Mouse (Mus musculus) cerebral cortex, adult 2 months (tissue): ENCODE measurements around the gene Rarg.

Experiments used
- whole genome bisulfite sequencing: fragments of 180-500 bp; shearing (Covaris S2); methylation state at CpG from one replicate; pipeline ENCODE4 v1.1.7; 2018; 5-methylcytosine and 5-hydroxymethylcytosine counted together

Rarg gene

GRCm38 (mm10) chr15:102204674-102205505 is 52.4 kb downstream of the Rarg start, which contains the start of gene Csad:
Gene Csad, minus strand, starts transcription at chr15:102204724.
- 27% methylated on average over 19 of the region's 19 CpGs for WGBS

- 2% methylated on average over 29 of the region's 72 CpGs for WGBS
Observed at GRCm38 (mm10) chr15:102203835-102204381, 53.4 kb downstream of the Rarg start.

GRCm38 (mm10) chr15:102202971-102203834 is 54.1 kb downstream of the Rarg start, which contains the start of gene Zfp740:
Gene Zfp740, plus strand, starts transcription at chr15:102203249.
- under 1% methylated on average over 61 of the region's 68 CpGs for WGBS

GRCm38 (mm10) chr15:102198841-102199240 is 58.5 kb downstream of the Rarg start:
- WGBS = 78% methylated on average over 4 of the region's 4 CpGs

GRCm38 (mm10) chr15:102195373-102195772 is 61.9 kb downstream of the Rarg start:
- 73% methylated on average over 4 of the region's 4 CpGs for WGBS

GRCm38 (mm10) chr15:102194439-102194838 is 62.9 kb downstream of the Rarg start:
- WGBS = 64% methylated on average over 4 of the region's 4 CpGs

GRCm38 (mm10) chr15:102193652-102194051 is 63.7 kb downstream of the Rarg start:
- 88% methylated on average over 4 of the region's 4 CpGs for WGBS

- 77% methylated on average over 5 of the region's 5 CpGs for WGBS
Observed at GRCm38 (mm10) chr15:102192820-102193386, 64.4 kb downstream of the Rarg start.

GRCm38 (mm10) chr15:102192271-102192812 is 65.0 kb downstream of the Rarg start:
- 82% methylated on average over 7 of the region's 7 CpGs for WGBS

GRCm38 (mm10) chr15:102191699-102192098 is 65.6 kb downstream of the Rarg start:
- 84% methylated on average over 7 of the region's 7 CpGs for WGBS

- WGBS = 68% methylated on average over 6 of the region's 6 CpGs
Observed at GRCm38 (mm10) chr15:102188883-102189282, 68.4 kb downstream of the Rarg start.

- 94% methylated on average over 10 of the region's 10 CpGs for WGBS
Observed at GRCm38 (mm10) chr15:102188096-102188495, 69.2 kb downstream of the Rarg start.

GRCm38 (mm10) chr15:102186239-102186638 is 71.1 kb downstream of the Rarg start:
- WGBS = 92% methylated on average over 11 of the region's 11 CpGs
